Mouse (Mus musculus) CH12.LX (cell line): Measurements from ENCODE around the gene Ppan. TPM values are rescaled to one million over a fixed set of nuclear protein-coding genes. Genes with fewer than 3 reads are reported as not detected.

Experiments used
- DNase-seq: peaks from one replicate; pipeline ENCODE4 v3.0.0-alpha.2; 2013; ENCODE audit errors: extremely low read depth
- H3K27ac ChIP-seq: 2 replicates; pipeline ENCODE4 v1.5.1; 2012; ENCODE audit warnings: low read depth, mild to moderate bottlenecking, control low read depth, moderate library complexity; ENCODE audit not compliant: insufficient read depth
- H3K27me3 ChIP-seq: replicated peaks from 2 replicates; pipeline ENCODE3; 2012; ENCODE audit warnings: inconsistent platforms
- H3K36me3 ChIP-seq, 2 experiments: replicated peaks in 1 of 2; 2 replicates each; pipeline versions ENCODE3 to v1.6.1; 2012; ENCODE audit warnings: inconsistent platforms in 1 of 2, low read length in 1 of 2, mild to moderate bottlenecking in 1 of 2, mixed read lengths in 1 of 2, moderate library complexity in 1 of 2; ENCODE audit not compliant: control insufficient read depth in 1 of 2, insufficient read depth in 1 of 2
- H3K4me1 ChIP-seq, 2 experiments: 2 replicates each; pipeline ENCODE4 v1.6.1; 2012; ENCODE audit warnings: inconsistent platforms in 1 of 2, moderate library complexity in 1 of 2; ENCODE audit not compliant: insufficient read depth in 2 of 2, control insufficient read depth in 1 of 2
- H3K4me2 ChIP-seq: 2 replicates; pipeline ENCODE4 v1.6.1; 2012; ENCODE audit warnings: low read depth, mild to moderate bottlenecking, control low read depth; ENCODE audit not compliant: poor library complexity, insufficient read depth, severe bottlenecking
- H3K4me3 ChIP-seq, 3 experiments: fragments of 150-350 bp in 1 of 3; sonication (generic) in 1 of 3; replicated peaks in 1 of 3; 2 replicates each; pipeline versions ENCODE3 to v1.5.1; 2011 to 2012; ENCODE audit warnings: low read depth in 2 of 3, low read length in 2 of 3, mild to moderate bottlenecking in 2 of 3, moderate library complexity in 2 of 3, control low read depth in 1 of 3, improper control_type of control experiment in 1 of 3, inconsistent platforms in 1 of 3, mixed read lengths in 1 of 3; ENCODE audit not compliant: poor library complexity in 1 of 3
- H3K79me2 ChIP-seq: replicated peaks from 2 replicates; pipeline ENCODE4 v1.6.1; 2012; ENCODE audit warnings: mild to moderate bottlenecking, moderate library complexity; ENCODE audit not compliant: control insufficient read depth, poor library complexity, insufficient read depth, severe bottlenecking; ENCODE audit errors: extremely low read depth
- H3K9ac ChIP-seq: 2 replicates; pipeline ENCODE4 v1.6.1; 2012; ENCODE audit warnings: low read depth, mild to moderate bottlenecking, control low read depth, moderate library complexity; ENCODE audit not compliant: insufficient read depth
- H3K9me3 ChIP-seq: replicated peaks from 2 replicates; pipeline ENCODE3; 2012; ENCODE audit warnings: low read length, inconsistent platforms, mixed read lengths
- CHD2 ChIP-seq: IDR thresholded peaks from 2 replicates; pipeline ENCODE4 v1.6.1; 2011; ENCODE audit warnings: low read length, improper control_type of control experiment
- CTCF ChIP-seq, 2 experiments: IDR thresholded peaks in 1 of 2; conservative IDR thresholded peaks in 1 of 2; 2 replicates each; pipeline ENCODE4 v1.5.1; 2011 to 2012; ENCODE audit warnings: low read depth in 2 of 2, low read length in 2 of 2, improper control_type of control experiment in 1 of 2, inconsistent platforms in 1 of 2, mild to moderate bottlenecking in 1 of 2, moderate library complexity in 1 of 2
- EP300 ChIP-seq: IDR thresholded peaks from 2 replicates; pipeline ENCODE4 v1.6.1; 2011; ENCODE audit warnings: low read length, improper control_type of control experiment
- GABPA ChIP-seq: IDR thresholded peaks from 2 replicates; pipeline ENCODE4 v1.6.1; 2012; ENCODE audit warnings: low read depth, low read length, improper control_type of control experiment, inconsistent platforms; ENCODE audit not compliant: insufficient replicate concordance
- HCFC1 ChIP-seq: IDR thresholded peaks from 2 replicates; pipeline ENCODE4 v1.6.1; 2012; ENCODE audit warnings: low read depth, mild to moderate bottlenecking, inconsistent platforms, low read length, improper control_type of control experiment
- JUN ChIP-seq: IDR thresholded peaks from 2 replicates; pipeline ENCODE4 v1.6.1; 2011; ENCODE audit warnings: low read depth, mild to moderate bottlenecking, low read length, improper control_type of control experiment, moderate library complexity; ENCODE audit not compliant: insufficient read depth
- KAT2A ChIP-seq: IDR thresholded peaks from 2 replicates; pipeline ENCODE4 v1.6.1; 2012; ENCODE audit warnings: low read length, improper control_type of control experiment, inconsistent platforms; ENCODE audit not compliant: insufficient replicate concordance
- MAX ChIP-seq: IDR thresholded peaks from 2 replicates; pipeline ENCODE4 v1.6.1; 2011; ENCODE audit warnings: low read length, improper control_type of control experiment
- MAZ ChIP-seq: IDR thresholded peaks from 2 replicates; pipeline ENCODE4 v1.6.1; 2012; ENCODE audit warnings: low read depth, mild to moderate bottlenecking, inconsistent platforms, low read length, improper control_type of control experiment, moderate library complexity
- MXI1 ChIP-seq: IDR thresholded peaks from 2 replicates; pipeline ENCODE4 v1.6.1; 2011; ENCODE audit warnings: mild to moderate bottlenecking, low read depth, low read length, improper control_type of control experiment
- MYC ChIP-seq: IDR thresholded peaks from 2 replicates; pipeline ENCODE4 v1.6.1; 2011; ENCODE audit warnings: low read depth, mild to moderate bottlenecking, improper control_type of control experiment, low read length
- NELFE ChIP-seq: IDR thresholded peaks from 2 replicates; pipeline ENCODE4 v1.6.1; 2011; ENCODE audit warnings: low read depth, low read length, improper control_type of control experiment
- PAX5 ChIP-seq: IDR thresholded peaks from 2 replicates; pipeline ENCODE4 v1.6.1; 2012; ENCODE audit warnings: low read length, inconsistent platforms, mixed read lengths
- POLR2A ChIP-seq: IDR thresholded peaks from 2 replicates; pipeline ENCODE4 v1.6.1; 2011; ENCODE audit warnings: low read depth, mild to moderate bottlenecking, improper control_type of control experiment, low read length
- POLR2AphosphoS2 ChIP-seq: IDR thresholded peaks from 2 replicates; pipeline ENCODE4 v1.6.1; 2011; ENCODE audit warnings: low read depth, low read length, improper control_type of control experiment
- RAD21 ChIP-seq: IDR thresholded peaks from 2 replicates; pipeline ENCODE4 v1.6.1; 2011; ENCODE audit warnings: low read depth, mild to moderate bottlenecking, low read length, improper control_type of control experiment, moderate library complexity
- RCOR1 ChIP-seq: conservative IDR thresholded peaks from 2 replicates; pipeline ENCODE4 v1.6.1; 2012; ENCODE audit warnings: low read depth, mild to moderate bottlenecking, inconsistent platforms, low read length, improper control_type of control experiment
- TCF12 ChIP-seq: IDR thresholded peaks from 2 replicates; pipeline ENCODE4 v1.6.1; 2014; ENCODE audit warnings: low read depth, mild to moderate bottlenecking, inconsistent platforms, low read length, improper control_type of control experiment
- UBTF ChIP-seq: IDR thresholded peaks from 2 replicates; pipeline ENCODE4 v1.6.1; 2012; ENCODE audit warnings: low read depth, mild to moderate bottlenecking, inconsistent platforms, low read length, improper control_type of control experiment, moderate library complexity
- USF1 ChIP-seq: IDR thresholded peaks from 2 replicates; pipeline ENCODE4 v1.6.1; 2014; ENCODE audit warnings: low read depth, mild to moderate bottlenecking, inconsistent platforms, low read length, improper control_type of control experiment
- USF2 ChIP-seq: conservative IDR thresholded peaks from 2 replicates; pipeline ENCODE4 v1.6.1; 2011; ENCODE audit warnings: low read depth, low read length, improper control_type of control experiment
- ZKSCAN1 ChIP-seq: IDR thresholded peaks from 2 replicates; pipeline ENCODE4 v1.6.1; 2012; ENCODE audit warnings: low read depth, inconsistent platforms, low read length, improper control_type of control experiment, borderline replicate concordance
- ZMIZ1 ChIP-seq: IDR thresholded peaks from 2 replicates; pipeline ENCODE4 v1.6.1; 2012; ENCODE audit warnings: low read depth, mild to moderate bottlenecking, inconsistent platforms, low read length, improper control_type of control experiment
- dilution Hi-C: fragments of 300-500 bp; cut with MboI; formaldehyde crosslinking; loops from 2 replicates; pipeline ENCODE4 v1.14.3; 2020; ENCODE audit warnings: low sequenced_read_pairs; ENCODE audit not compliant: extremely low pct_unique_long_range_greater_than_20kb, extremely low pct_ligation_motif_present
- in situ Hi-C: fragments of 300-500 bp; cut with MboI; formaldehyde crosslinking; loops from 3 replicates; pipeline ENCODE4 v1.14.3; 2019; ENCODE audit warnings: low sequenced_read_pairs, low pct_ligation_motif_present, low pct_unique_long_range_greater_than_20kb, mixed read lengths
- polyA plus RNA-seq: library from polyadenylated mRNA; unstranded; fragments of >175 nt; gene quantifications from 2 replicates; pipeline ENCODE4 v1.2.1, GENCODE M21; 2012; ENCODE audit warnings: low read depth; ENCODE audit not compliant: insufficient read length
- total RNA-seq, 2 experiments: library from RNA; depleted of rRNA; stranded (reverse); fragments of 300-350 nt in 1 of 2; fragments of >200 nt in 1 of 2; gene quantifications; 2 replicates each; pipeline ENCODE4 v1.2.3; 2012 to 2014

The Ppan gene
- total and polyA plus RNA-seq, 3 experiments, result 272 to 359 (median 346) TPM

- in situ Hi-C loops, result no loop called here
- TF ChIP-seq MYC, result no peak
- peak in 1 of 2 experiments; percentile 43; a peak in 2 of 4 replicates for TF ChIP-seq CTCF (conservative IDR thresholded peaks at IDR 0.05 in 1 of 2, IDR thresholded peaks at IDR 0.05 in 1 of 2; ENCODE audit: low read depth in 2 of 2, low read length in 2 of 2)
- Histone ChIP-seq H3K9ac (no peak overlapping the region), H3K79me2 (no peaks in the 10 kb centered on the region), H3K4me3 (no peak overlapping the region), H3K9me3 (no peaks in the 10 kb centered on the region), H3K4me1 (peaks cover 5 to 15% of the 10 kb centered on the region in 2 experiments; a peak in 3 of 4 replicates), H3K27ac (no peak overlapping the region), H3K27me3 (peaks cover 51% of the 10 kb centered on the region), H3K36me3 (peaks cover 42 to 44% of the 10 kb centered on the region in 2 experiments), H3K4me2 (no peak overlapping the region)
- dilution Hi-C loops, result no loop called here
- no peak for DNase-seq
Measured at GRCm38 (mm10) chr9:20870211-20871173, 17.5 kb upstream of the Ppan start.

- dilution Hi-C loops (no loop called here), in situ Hi-C loops (no loop called here)
- Histone ChIP-seq H3K79me2 (no peaks in the 10 kb centered on the region), H3K4me2 (no peak overlapping the region), H3K36me3 (peaks cover 43 to 47% of the 10 kb centered on the region in 2 experiments), H3K27ac (no peak overlapping the region), H3K9me3 (no peaks in the 10 kb centered on the region), H3K4me3 (no peak overlapping the region), H3K4me1 (peaks cover 15 to 22% of the 10 kb centered on the region in 2 experiments), H3K9ac (no peak overlapping the region)
- DNase-seq, result no peak
- no peak for TF ChIP-seq JUN
- TF ChIP-seq TCF12, result no peak
- no peak for TF ChIP-seq USF1
- no peak for TF ChIP-seq POLR2A
- TF ChIP-seq EP300, result no peak
- TF ChIP-seq POLR2AphosphoS2, result no peak
- no peak for TF ChIP-seq MAX
- no peak for TF ChIP-seq MXI1
- TF ChIP-seq, all 38 proteins: peak for 0
- H3K27me3 ChIP-seq, result peaks cover 41% of the 10 kb centered on the region
Measured at GRCm38 (mm10) chr9:20872991-20873390, 15.0 kb upstream of the Ppan start.

GRCm38 (mm10) chr9:20873521-20873920 is 14.5 kb upstream of the Ppan start:
- H3K4me3 ChIP-seq, result no peak overlapping the region
- DNase-seq, result no peak
- no peaks in the 10 kb centered on the region for H3K9me3 ChIP-seq
- H3K79me2 ChIP-seq, result no peaks in the 10 kb centered on the region
- H3K36me3 ChIP-seq, result peaks cover 43 to 47% of the 10 kb centered on the region in 2 experiments
- H3K27me3 ChIP-seq, result peaks cover 37% of the 10 kb centered on the region
- TF ChIP-seq CHD2 (no peak), ZMIZ1 (no peak), KAT2A (no peak), USF2 (no peak), MAZ (no peak), NELFE (no peak), RCOR1 (no peak), RAD21 (no peak), UBTF (no peak), HCFC1 (no peak), MAX (no peak), PAX5 (no peak), ZKSCAN1 (no peak), GABPA (no peak), EP300 (no peak), JUN (no peak)
- TF ChIP-seq, all 38 proteins: peak for 0
- Histone ChIP-seq H3K9ac (no peak overlapping the region), H3K4me1 (peaks cover 15 to 20% of the 10 kb centered on the region in 2 experiments), H3K27ac (no peak overlapping the region), H3K4me2 (no peak overlapping the region)
- dilution Hi-C loops, result no loop called here
- in situ Hi-C loops, result no loop called here
